Mouse (Mus musculus) midbrain, embryonic 14.5 days (tissue): ENCODE measurements around the gene Nav1. TPM values are rescaled to one million over a fixed set of nuclear protein-coding genes. Genes with fewer than 3 reads are reported as not detected.

Experiments
- ATAC-seq: fragments of 200-750 bp; cut with Nextera tagmentation; 2 replicates; pipeline ENCODE4 v1.8.0; 2017; ENCODE audit warnings: moderate number of reproducible peaks, moderate library complexity; ENCODE audit not compliant: low FRiP score, low TSS enrichment
- DNase-seq: peaks from one replicate; pipeline ENCODE4 v3.0.0-alpha.2; 2015
- H3K27ac ChIP-seq: fragments of 300-500 bp; sonication (generic); replicated peaks from 2 replicates; pipeline ENCODE4 v1.5.1; 2014; ENCODE audit warnings: mild to moderate bottlenecking, low read depth, low read length, moderate library complexity
- H3K27me3 ChIP-seq: fragments of 300-500 bp; sonication (generic); 2 replicates; pipeline ENCODE4 v1.6.1; 2014; ENCODE audit warnings: low read length, control low read depth, mixed read lengths; ENCODE audit not compliant: control insufficient read depth, insufficient read depth
- H3K36me3 ChIP-seq: fragments of 300-500 bp; sonication (generic); 2 replicates; pipeline ENCODE4 v1.6.1; 2014; ENCODE audit warnings: low read length, control low read depth; ENCODE audit not compliant: control insufficient read depth, insufficient read depth
- H3K4me1 ChIP-seq: fragments of 300-500 bp; sonication (generic); 2 replicates; pipeline ENCODE4 v1.6.1; 2014; ENCODE audit warnings: mild to moderate bottlenecking, antibody characterized with exemption, low read length, control low read depth; ENCODE audit not compliant: control insufficient read depth, insufficient read depth
- H3K4me2 ChIP-seq: fragments of 300-500 bp; sonication (generic); 2 replicates; pipeline ENCODE4 v1.6.1; 2014; ENCODE audit warnings: mild to moderate bottlenecking, low read length, moderate library complexity
- H3K4me3 ChIP-seq: fragments of 300-500 bp; sonication (generic); replicated peaks from 2 replicates; pipeline ENCODE4 v1.5.1; 2014; ENCODE audit warnings: low read depth, low read length
- H3K9ac ChIP-seq: fragments of 300-500 bp; sonication (generic); replicated peaks from 2 replicates; pipeline ENCODE4 v1.6.1; 2014; ENCODE audit warnings: mild to moderate bottlenecking, low read length, moderate library complexity
- H3K9me3 ChIP-seq: fragments of 300-500 bp; sonication (generic); 2 replicates; pipeline ENCODE4 v1.6.1; 2016; ENCODE audit warnings: low read length, control low read depth, mixed read lengths; ENCODE audit not compliant: control insufficient read depth
- WGBS: fragments of 180-500 bp; shearing (Covaris S2); extraction: QIAGEN DNeasy Blood & Tissue Kit; methylation state at CpG from one replicate; pipeline ENCODE4 v1.1.7; 2014; 5-methylcytosine and 5-hydroxymethylcytosine counted together
- polyA plus RNA-seq: library from polyadenylated mRNA; unstranded; fragments of >200 nt; fragmentation: Nextera tagmentation; extraction: Ambion mirVana; gene quantifications from 2 replicates; pipeline ENCODE4 v1.2.1, GENCODE M21; 2014

Nav1 gene
- polyA plus RNA-seq, 1 experiment from 2014 or later = 56.3 TPM

DNA sequence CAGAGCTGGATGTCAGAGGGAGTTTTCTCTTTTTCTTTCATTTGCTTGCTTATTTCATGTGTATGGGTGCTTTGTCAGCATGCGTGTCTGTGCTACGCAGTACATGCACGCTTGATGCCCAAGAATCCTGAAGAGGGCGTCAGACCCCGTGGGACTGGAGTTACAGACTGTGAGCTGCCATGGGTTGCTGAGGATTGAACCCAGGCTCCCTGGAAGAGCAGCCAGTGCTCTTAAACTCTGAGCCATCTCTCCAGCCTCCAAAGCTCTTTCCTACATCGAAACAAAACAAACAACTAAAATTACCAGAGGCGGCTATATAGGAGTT is 131.6 kb downstream of the Nav1 start:
- H3K27ac ChIP-seq = no peak overlapping the region
- H3K36me3 ChIP-seq = peaks cover 23% of the 10 kb centered on the region
- H3K4me3 ChIP-seq = no peak overlapping the region
- no peaks in the 10 kb centered on the region for H3K27me3 ChIP-seq
- ATAC-seq = no peak
- H3K4me1 ChIP-seq = no peaks in the 10 kb centered on the region
- no peak overlapping the region for H3K9ac ChIP-seq
- WGBS = 90% methylated on average over 7 of the region's 7 CpGs
- no peak for DNase-seq
- H3K4me2 ChIP-seq = no peak overlapping the region
- H3K9me3 ChIP-seq = no peaks in the 10 kb centered on the region

DNA sequence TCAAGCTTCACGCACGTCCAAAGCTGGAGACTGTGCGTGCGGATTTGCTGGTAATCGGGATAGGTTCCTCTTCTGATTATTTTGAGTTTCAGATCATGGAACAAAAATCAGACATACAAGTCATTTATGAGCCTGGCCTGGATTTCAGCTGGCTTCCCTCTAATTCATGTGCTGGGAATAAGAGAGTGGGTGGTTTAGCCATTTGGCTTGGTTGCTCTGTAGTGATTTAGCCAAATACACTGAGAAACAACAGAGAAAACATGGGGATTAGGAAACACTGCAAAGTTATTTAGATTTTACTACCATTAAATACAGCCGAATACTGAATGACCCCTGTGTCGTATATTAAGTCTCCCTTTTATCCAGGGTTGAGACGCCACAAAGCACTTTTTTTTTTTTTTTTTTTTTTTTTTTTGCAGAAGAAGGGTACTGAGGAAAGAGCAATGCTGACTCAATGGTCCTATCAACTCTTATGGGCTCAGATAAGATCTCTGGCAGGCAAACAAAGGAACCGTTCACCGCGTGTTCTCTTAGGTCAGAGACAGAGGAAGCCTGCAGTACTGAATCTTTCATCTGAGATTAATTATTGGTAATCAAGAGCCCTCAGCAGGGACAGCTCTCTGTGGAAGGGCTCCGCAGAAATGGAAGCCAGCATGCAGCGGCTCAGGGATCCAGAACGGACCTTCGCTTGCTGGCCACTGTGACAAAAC is 132.1 kb downstream of the Nav1 start:
- DNase-seq (no peak), ATAC-seq (no peak)
- Histone ChIP-seq H3K36me3 (peaks cover 28% of the 10 kb centered on the region), H3K4me3 (no peak overlapping the region), H3K27ac (no peak overlapping the region), H3K4me2 (no peak overlapping the region), H3K9me3 (no peaks in the 10 kb centered on the region), H3K27me3 (no peaks in the 10 kb centered on the region), H3K9ac (no peak overlapping the region), H3K4me1 (no peaks in the 10 kb centered on the region)
- WGBS = 74% methylated on average over 15 of the region's 15 CpGs

GRCm38 (mm10) chr1:135472536-135472935 is 134.6 kb downstream of the Nav1 start:
- no peaks in the 10 kb centered on the region for H3K27me3 ChIP-seq
- H3K4me1 ChIP-seq = no peaks in the 10 kb centered on the region
- H3K9ac ChIP-seq = no peak overlapping the region
- no peaks in the 10 kb centered on the region for H3K9me3 ChIP-seq
- DNase-seq = no peak
- H3K36me3 ChIP-seq = peaks cover 53% of the 10 kb centered on the region
- no peak for ATAC-seq
- no peak overlapping the region for H3K27ac ChIP-seq
- 86% methylated on average over 5 of the region's 5 CpGs for WGBS
- H3K4me2 ChIP-seq = no peak overlapping the region
- no peak overlapping the region for H3K4me3 ChIP-seq

DNA sequence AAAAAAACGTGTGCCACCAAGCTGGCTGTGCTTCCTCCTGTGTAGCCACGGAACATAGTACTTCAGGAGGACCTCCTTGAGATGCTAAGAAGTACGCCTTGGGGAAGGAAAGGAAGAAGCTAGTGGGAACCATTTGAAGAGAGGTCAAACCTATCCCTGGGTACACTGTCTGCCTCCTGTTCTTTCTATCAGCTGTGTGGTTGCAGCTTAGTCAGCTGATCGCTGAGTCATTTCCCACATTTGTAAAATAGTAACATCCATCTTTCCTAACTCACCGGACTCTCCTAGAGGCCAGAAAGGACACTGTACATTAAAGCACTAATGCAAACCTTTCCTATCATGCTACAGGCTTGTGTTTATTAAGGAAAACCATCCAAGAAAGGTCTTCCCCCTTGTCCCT is 135.4 kb downstream of the Nav1 start:
- no peak for DNase-seq
- H3K36me3 ChIP-seq = peaks cover 61% of the 10 kb centered on the region

GRCm38 (mm10) chr1:135470546-135470945 is 136.5 kb downstream of the Nav1 start:
- peaks cover 72% of the 10 kb centered on the region for H3K36me3 ChIP-seq
- ATAC-seq (no peak), DNase-seq (no peak)
- H3K9ac ChIP-seq = no peak overlapping the region
- no peaks in the 10 kb centered on the region for H3K27me3 ChIP-seq
- H3K4me1 ChIP-seq = no peaks in the 10 kb centered on the region
- no peak overlapping the region for H3K4me2 ChIP-seq
- no peak overlapping the region for H3K4me3 ChIP-seq
- 91% methylated on average over 13 of the region's 13 CpGs for WGBS
- no peak overlapping the region for H3K27ac ChIP-seq
- no peaks in the 10 kb centered on the region for H3K9me3 ChIP-seq

More for the DNA sequence above, 135.4 kb downstream of the Nav1 start:
- H3K4me3 ChIP-seq = no peak overlapping the region
- no peak for ATAC-seq
- no peaks in the 10 kb centered on the region for H3K4me1 ChIP-seq
- no peak overlapping the region for H3K27ac ChIP-seq
- WGBS = 89% methylated on average over 5 of the region's 5 CpGs
- H3K4me2 ChIP-seq = no peak overlapping the region
- H3K9me3 ChIP-seq = no peaks in the 10 kb centered on the region
- no peaks in the 10 kb centered on the region for H3K27me3 ChIP-seq
- H3K9ac ChIP-seq = no peak overlapping the region

GRCm38 (mm10) chr1:135467462-135467861 is 139.6 kb downstream of the Nav1 start:
- no peak overlapping the region for H3K4me2 ChIP-seq
- no peaks in the 10 kb centered on the region for H3K27me3 ChIP-seq
- no peaks in the 10 kb centered on the region for H3K4me1 ChIP-seq
- H3K9ac ChIP-seq = no peak overlapping the region
- H3K27ac ChIP-seq = no peak overlapping the region
- no peak for DNase-seq
- H3K4me3 ChIP-seq = no peak overlapping the region
- H3K9me3 ChIP-seq = no peaks in the 10 kb centered on the region
- no peak for ATAC-seq
- 95% methylated on average over 5 of the region's 5 CpGs for WGBS
- H3K36me3 ChIP-seq = peaks cover 99% of the 10 kb centered on the region

GRCm38 (mm10) chr1:135466935-135467334 is 140.2 kb downstream of the Nav1 start:
- Histone ChIP-seq H3K27ac (no peak overlapping the region), H3K9ac (no peak overlapping the region), H3K9me3 (no peaks in the 10 kb centered on the region), H3K36me3 (peaks cover 99% of the 10 kb centered on the region), H3K4me2 (no peak overlapping the region), H3K4me1 (no peaks in the 10 kb centered on the region), H3K4me3 (no peak overlapping the region), H3K27me3 (no peaks in the 10 kb centered on the region)
- no peak for DNase-seq
- no peak; the same call in 1 of the 2 replicates for ATAC-seq
- 76% methylated on average over 3 of the region's 3 CpGs for WGBS

DNA sequence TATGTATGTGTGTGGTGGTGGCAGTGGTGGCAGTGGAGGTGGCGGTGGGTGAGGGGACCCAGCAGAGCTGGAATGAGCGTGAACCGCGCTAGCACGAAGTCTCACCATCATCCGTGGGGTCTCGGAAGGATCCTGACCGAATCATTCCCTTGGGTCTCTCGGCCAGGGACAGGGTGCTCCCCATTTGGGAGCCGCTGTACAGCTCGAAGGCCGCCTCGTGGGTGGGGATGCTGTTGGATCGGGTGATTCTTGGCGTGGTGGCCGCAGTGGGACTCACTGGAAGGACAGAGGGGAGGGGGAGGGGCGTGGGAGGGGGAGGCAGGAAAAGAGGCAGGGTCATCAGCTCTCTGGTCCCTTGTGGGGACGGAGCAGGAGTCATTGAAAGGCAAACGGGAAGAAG is 141.4 kb downstream of the Nav1 start:
- DNase-seq = no peak
- no peak for ATAC-seq
- H3K9ac ChIP-seq = no peak overlapping the region
- no peaks in the 10 kb centered on the region for H3K9me3 ChIP-seq
- H3K4me3 ChIP-seq = no peak overlapping the region
- no peaks in the 10 kb centered on the region for H3K27me3 ChIP-seq
- H3K4me1 ChIP-seq = no peaks in the 10 kb centered on the region
- H3K27ac ChIP-seq = no peak overlapping the region
- WGBS = 90% methylated on average over 19 of the region's 19 CpGs
- H3K4me2 ChIP-seq = no peak overlapping the region
- H3K36me3 ChIP-seq = peaks cover 93% of the 10 kb centered on the region

- WGBS = 87% methylated on average over 8 of the region's 8 CpGs
- no peaks in the 10 kb centered on the region for H3K9me3 ChIP-seq
- no peak overlapping the region for H3K4me3 ChIP-seq
- DNase-seq = no peak
- no peaks in the 10 kb centered on the region for H3K4me1 ChIP-seq
- no peaks in the 10 kb centered on the region for H3K27me3 ChIP-seq
- H3K36me3 ChIP-seq = peaks cover 93% of the 10 kb centered on the region
- no peak overlapping the region for H3K9ac ChIP-seq
- H3K4me2 ChIP-seq = no peak overlapping the region
- no peak overlapping the region for H3K27ac ChIP-seq
- ATAC-seq = no peak
These were observed 144.4 kb downstream of the Nav1 start for GRCm38 (mm10) chr1:135462736-135463135.
